Mouse (Mus musculus) forebrain, postnatal 0 days (tissue): ENCODE results near the gene Adra2b. TPM values are rescaled to one million over a fixed set of nuclear protein-coding genes. Genes with fewer than 3 reads are reported as not detected.

Experiments
- ATAC-seq: fragments of 200-750 bp; cut with Nextera tagmentation; 2 replicates; pipeline ENCODE4 v1.8.0; 2017; ENCODE audit warnings: mild to moderate bottlenecking, moderate library complexity
- DNase-seq: peaks from one replicate; pipeline ENCODE4 v3.0.0-alpha.2; 2015
- H3K27ac ChIP-seq: fragments of 300-500 bp; sonication (generic); 2 replicates; pipeline ENCODE4 v1.5.1; 2014; ENCODE audit warnings: low read depth, mild to moderate bottlenecking, antibody characterized with exemption, low read length, moderate library complexity, mixed read lengths
- H3K27me3 ChIP-seq: fragments of 300-500 bp; sonication (generic); 2 replicates; pipeline ENCODE4 v1.6.1; 2014; ENCODE audit warnings: mild to moderate bottlenecking, low read length, mixed read lengths; ENCODE audit not compliant: insufficient read depth
- H3K36me3 ChIP-seq: fragments of 300-500 bp; sonication (generic); 2 replicates; pipeline ENCODE4 v1.6.1; 2014; ENCODE audit warnings: mild to moderate bottlenecking, moderate library complexity; ENCODE audit not compliant: insufficient read depth
- H3K4me1 ChIP-seq: fragments of 300-500 bp; sonication (generic); 2 replicates; pipeline ENCODE4 v1.6.1; 2014; ENCODE audit warnings: antibody characterized with exemption; ENCODE audit not compliant: insufficient read depth
- H3K4me2 ChIP-seq: fragments of 300-500 bp; sonication (generic); 2 replicates; pipeline ENCODE4 v1.6.1; 2014; ENCODE audit warnings: low read depth, mild to moderate bottlenecking, moderate library complexity
- H3K4me3 ChIP-seq: fragments of 300-500 bp; sonication (generic); 2 replicates; pipeline ENCODE4 v1.5.1; 2014; ENCODE audit warnings: low read depth, low read length, mixed read lengths
- H3K9ac ChIP-seq: fragments of 300-500 bp; sonication (generic); 2 replicates; pipeline ENCODE4 v1.6.1; 2014; ENCODE audit warnings: mild to moderate bottlenecking
- H3K9me3 ChIP-seq: fragments of 300-500 bp; sonication (generic); 2 replicates; pipeline ENCODE4 v1.6.1; 2016; ENCODE audit warnings: low read length
- CTCF ChIP-seq: sonication (generic); IDR thresholded peaks from 2 replicates; pipeline ENCODE4 v1.5.1; 2016; ENCODE audit warnings: antibody characterized with exemption, control low read depth, low read depth
- WGBS: fragments of 180-500 bp; shearing (Covaris S2); extraction: QIAGEN DNeasy Blood & Tissue Kit; methylation state at CpG from one replicate; pipeline ENCODE4 v1.1.7; 2014; 5-methylcytosine and 5-hydroxymethylcytosine counted together
- polyA plus RNA-seq: library from polyadenylated mRNA; unstranded; fragments of >200 nt; fragmentation: Nextera tagmentation; extraction: Ambion mirVana; gene quantifications from 2 replicates; pipeline ENCODE4 v1.2.1, GENCODE M21; 2015
- total RNA-seq: library from RNA; depleted of rRNA; stranded (reverse); fragments of >200 nt; gene quantifications from 2 replicates; pipeline ENCODE4 v1.2.3, GENCODE M21; 2014

The Adra2b gene
- total and polyA plus RNA-seq, 2 experiments from 2014 or later, result 0.67 to 0.80 TPM

DNA sequence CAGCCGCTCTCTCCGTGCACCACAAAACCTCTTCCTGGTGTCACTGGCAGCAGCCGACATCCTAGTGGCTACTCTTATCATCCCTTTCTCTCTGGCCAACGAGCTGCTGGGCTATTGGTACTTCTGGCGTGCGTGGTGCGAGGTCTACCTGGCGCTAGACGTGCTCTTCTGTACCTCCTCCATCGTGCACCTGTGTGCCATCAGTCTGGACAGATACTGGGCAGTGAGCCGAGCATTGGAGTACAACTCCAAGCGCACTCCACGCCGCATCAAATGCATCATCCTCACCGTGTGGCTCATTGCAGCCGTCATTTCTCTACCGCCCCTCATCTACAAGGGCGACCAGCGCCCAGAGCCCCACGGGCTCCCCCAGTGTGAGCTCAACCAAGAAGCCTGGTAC, 688 bp downstream of the Adra2b start:
- no peak; the same call in 1 of the 2 replicates for ATAC-seq
- Histone ChIP-seq H3K4me3 (peak overlapping the region; percentile 41), H3K4me1 (no peaks in the 10 kb centered on the region), H3K9me3 (no peaks in the 10 kb centered on the region), H3K4me2 (peak overlapping the region; percentile 71), H3K27ac (no peak overlapping the region), H3K36me3 (no peaks in the 10 kb centered on the region), H3K27me3 (peaks cover 35% of the 10 kb centered on the region), H3K9ac (no peak overlapping the region)
- no peak for DNase-seq
- 2% methylated on average over 20 of the region's 20 CpGs for WGBS
- TF ChIP-seq CTCF, result 0 out of 2 replicates have a peak, but pooled peaks have one; percentile 1

DNA sequence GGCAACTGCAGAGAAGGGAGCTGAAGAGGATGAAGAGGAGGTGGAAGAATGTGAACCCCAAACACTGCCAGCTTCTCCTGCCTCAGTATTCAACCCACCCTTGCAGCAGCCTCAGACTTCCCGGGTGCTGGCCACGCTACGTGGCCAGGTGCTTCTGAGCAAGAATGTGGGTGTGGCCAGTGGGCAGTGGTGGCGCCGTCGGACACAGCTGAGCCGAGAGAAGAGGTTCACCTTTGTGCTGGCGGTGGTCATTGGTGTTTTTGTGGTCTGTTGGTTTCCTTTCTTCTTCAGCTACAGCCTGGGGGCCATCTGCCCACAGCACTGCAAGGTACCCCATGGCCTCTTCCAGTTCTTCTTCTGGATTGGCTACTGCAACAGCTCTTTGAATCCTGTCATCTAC, 1.4 kb downstream of the Adra2b start:
- no peaks in the 10 kb centered on the region for H3K36me3 ChIP-seq
- TF ChIP-seq CTCF, result no peak
- peaks cover 35% of the 10 kb centered on the region for H3K27me3 ChIP-seq
- no peaks in the 10 kb centered on the region for H3K9me3 ChIP-seq
- no peak overlapping the region for H3K4me2 ChIP-seq
- H3K4me1 ChIP-seq, result no peaks in the 10 kb centered on the region
- no peak overlapping the region; the same call in 1 of the 2 replicates for H3K4me3 ChIP-seq
- no peak overlapping the region for H3K9ac ChIP-seq
- no peak for ATAC-seq
- no peak overlapping the region for H3K27ac ChIP-seq
- no peak for DNase-seq
- WGBS, result 14% methylated on average over 8 of the region's 8 CpGs

DNA sequence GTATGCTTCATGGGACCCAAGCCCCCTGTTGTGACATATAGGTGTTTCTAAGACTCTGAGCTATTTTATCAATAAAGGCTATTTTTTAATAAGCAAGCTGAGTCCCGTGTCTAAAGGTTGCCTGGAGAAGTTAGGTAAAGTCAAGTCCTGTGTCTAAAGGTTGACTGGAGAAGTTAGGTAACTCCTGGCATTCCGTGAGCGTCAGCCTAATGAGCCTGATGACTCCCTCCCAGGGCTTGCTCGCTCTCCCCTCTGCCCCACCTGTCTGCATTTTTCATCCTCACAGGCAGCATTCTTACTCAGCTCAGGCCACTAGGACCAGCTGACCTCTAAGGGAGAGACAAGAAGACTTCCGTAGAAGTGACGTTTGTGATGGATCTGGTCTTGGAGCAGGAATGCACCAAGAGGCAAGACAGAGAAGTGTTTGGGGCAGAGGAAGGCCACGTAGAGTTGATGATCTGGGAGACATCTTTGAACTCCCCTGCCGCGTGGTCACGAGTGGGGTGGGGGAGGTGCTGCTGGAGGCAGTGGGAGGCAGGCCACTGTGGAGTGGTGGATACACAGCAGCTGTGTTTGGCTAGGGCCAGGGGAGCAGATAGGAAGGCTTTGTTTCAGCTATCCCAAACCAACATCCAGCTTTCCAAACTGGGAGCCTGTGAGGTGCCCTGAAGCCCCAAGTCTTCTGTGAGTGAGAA, 4.3 kb downstream of the Adra2b start:
- no peak for DNase-seq
- no peak for TF ChIP-seq CTCF
- no peak overlapping the region for H3K27ac ChIP-seq
- no peaks in the 10 kb centered on the region for H3K36me3 ChIP-seq
- H3K4me2 ChIP-seq, result no peak overlapping the region
- H3K9me3 ChIP-seq, result no peaks in the 10 kb centered on the region
- H3K9ac ChIP-seq, result no peak overlapping the region
- no peaks in the 10 kb centered on the region for H3K4me1 ChIP-seq
- H3K27me3 ChIP-seq, result peaks cover 29% of the 10 kb centered on the region
- WGBS, result 80% methylated on average over 10 of the region's 10 CpGs
- ATAC-seq, result no peak
- H3K4me3 ChIP-seq, result no peak overlapping the region

DNA sequence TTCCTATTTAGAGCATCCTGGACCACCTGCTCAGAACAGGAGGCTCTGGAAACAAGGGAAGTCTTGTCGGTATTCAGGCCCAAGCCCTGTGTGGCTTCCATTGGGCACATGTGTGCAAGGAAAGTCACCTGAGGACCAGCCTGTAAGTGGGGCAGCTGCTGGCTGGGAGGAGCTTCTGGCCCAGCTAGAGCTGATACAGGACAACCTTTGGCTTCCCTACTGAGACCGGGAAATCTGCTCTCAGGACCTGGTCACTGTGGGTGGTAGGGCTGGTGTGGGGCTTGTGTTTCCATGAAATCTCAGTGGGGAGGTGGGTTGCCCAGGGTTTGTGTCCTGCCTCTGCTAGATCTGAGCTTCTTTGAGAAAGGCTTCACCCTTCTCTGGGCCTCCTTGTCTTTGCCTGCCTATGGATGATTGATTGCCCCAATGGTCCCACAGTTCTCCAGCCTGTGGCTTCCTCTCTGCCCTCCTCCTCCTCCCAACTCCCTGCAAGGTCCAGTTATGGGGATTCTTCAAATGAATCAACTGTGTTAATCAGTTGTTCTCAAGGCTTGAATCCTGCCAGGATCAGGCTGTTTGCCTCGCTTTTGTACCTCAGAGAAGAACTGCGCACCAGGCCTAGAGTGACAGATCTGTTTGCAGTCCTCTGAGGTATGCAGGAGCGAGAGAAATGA, 6.8 kb downstream of the Adra2b start:
- Histone ChIP-seq H3K9ac (no peak overlapping the region), H3K27ac (no peak overlapping the region), H3K4me1 (no peaks in the 10 kb centered on the region), H3K36me3 (no peaks in the 10 kb centered on the region), H3K27me3 (peaks cover 7% of the 10 kb centered on the region), H3K4me3 (no peak overlapping the region), H3K4me2 (no peak overlapping the region), H3K9me3 (no peaks in the 10 kb centered on the region)
- WGBS, result 71% methylated on average over 5 of the region's 5 CpGs
- DNase-seq (no peak), ATAC-seq (no peak)
- TF ChIP-seq CTCF, result no peak

DNA sequence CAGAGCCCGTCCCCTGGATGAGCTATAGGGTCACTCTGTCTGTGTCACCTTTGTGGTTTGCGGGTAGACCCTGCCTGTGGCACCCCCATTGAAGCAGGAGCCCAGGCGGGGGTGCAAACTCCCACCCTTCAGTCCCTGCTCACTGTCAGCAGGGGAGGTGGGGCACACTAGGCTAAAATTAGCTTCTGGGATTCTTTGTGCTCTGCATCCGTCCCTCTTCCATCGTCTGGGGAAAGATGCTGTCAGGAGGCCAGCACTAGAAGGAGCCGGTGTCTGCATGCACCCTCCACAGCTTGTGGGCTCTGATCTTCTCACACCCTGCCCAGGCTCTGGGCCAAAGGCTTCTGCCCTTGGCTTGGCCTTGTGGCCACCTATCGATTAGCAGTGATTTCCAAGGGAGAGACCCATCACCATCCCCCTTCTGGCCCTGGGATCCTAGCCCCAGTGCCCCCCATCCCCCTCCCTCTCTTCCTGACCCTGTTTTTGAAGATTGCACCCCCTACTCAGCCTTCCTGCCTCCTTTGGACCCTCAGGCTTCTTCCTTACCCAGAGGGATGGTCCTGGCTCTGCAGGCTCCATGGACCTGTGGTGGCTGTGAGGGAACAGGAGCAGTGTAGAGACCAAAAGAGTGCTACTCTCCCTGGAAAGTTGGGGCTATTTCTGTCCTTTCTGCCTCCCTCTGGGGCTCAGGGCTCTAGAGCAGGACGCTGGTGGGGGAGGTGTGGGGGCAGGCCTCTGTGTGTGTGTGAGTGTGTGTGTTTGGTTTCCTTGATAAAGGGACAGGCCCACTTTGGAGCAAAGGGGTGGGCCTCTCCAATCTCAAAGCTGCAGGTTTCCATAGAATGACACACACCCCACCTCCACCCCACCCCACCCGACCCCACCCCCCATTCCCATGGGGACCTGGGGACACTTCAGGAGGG, 7.8 kb downstream of the Adra2b start:
- no peaks in the 10 kb centered on the region for H3K9me3 ChIP-seq
- H3K27ac ChIP-seq, result no peak overlapping the region
- ATAC-seq, result peak; percentile 61
- H3K4me3 ChIP-seq, result no peak overlapping the region
- no peaks in the 10 kb centered on the region for H3K36me3 ChIP-seq
- H3K4me1 ChIP-seq, result no peaks in the 10 kb centered on the region
- WGBS, result 55% methylated on average over 9 of the region's 9 CpGs
- H3K9ac ChIP-seq, result no peak overlapping the region
- no peak overlapping the region for H3K4me2 ChIP-seq
- no peaks in the 10 kb centered on the region; the same call in 1 of the 2 replicates for H3K27me3 ChIP-seq
- no peak for TF ChIP-seq CTCF
- no peak for DNase-seq

DNA sequence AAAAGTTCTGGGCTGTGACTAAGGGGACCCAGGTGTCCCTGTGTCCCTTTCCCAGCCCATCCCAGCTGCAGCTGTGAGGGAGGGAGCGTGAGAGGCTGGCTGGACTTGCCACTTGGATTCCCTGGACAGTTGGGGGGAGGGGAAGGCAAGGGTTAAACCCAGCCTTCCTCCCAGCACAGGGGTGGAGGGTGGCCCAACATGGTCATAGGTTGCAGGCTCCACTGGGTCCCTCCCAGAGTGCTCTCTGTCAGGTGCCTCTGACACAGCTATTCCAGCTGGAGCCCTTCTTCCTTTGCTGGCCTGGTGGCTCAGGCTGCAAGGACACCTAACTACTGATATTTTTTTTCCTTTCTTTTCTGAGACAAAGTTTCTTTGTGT, 8.5 kb downstream of the Adra2b start:
- no peaks in the 10 kb centered on the region for H3K9me3 ChIP-seq
- WGBS, result 80% methylated on average over 1 of the region's 1 CpGs
- no peaks in the 10 kb centered on the region for H3K4me1 ChIP-seq
- no peak overlapping the region for H3K4me2 ChIP-seq
- no peaks in the 10 kb centered on the region; the same call in 1 of the 2 replicates for H3K27me3 ChIP-seq
- H3K4me3 ChIP-seq, result no peak overlapping the region
- H3K27ac ChIP-seq, result no peak overlapping the region
- ATAC-seq (no peak), DNase-seq (no peak)
- TF ChIP-seq CTCF, result no peak
- H3K9ac ChIP-seq, result no peak overlapping the region
- H3K36me3 ChIP-seq, result no peaks in the 10 kb centered on the region
